Mouse (Mus musculus): ENCODE data around the gene Numb. TPM values are rescaled to one million over a fixed set of nuclear protein-coding genes. Genes with fewer than 3 reads are reported as not detected.

Gene Numb
- total and polyA plus RNA-seq, 3 experiments: 8.4 to 14.6 TPM; not detected in 1

DNA sequence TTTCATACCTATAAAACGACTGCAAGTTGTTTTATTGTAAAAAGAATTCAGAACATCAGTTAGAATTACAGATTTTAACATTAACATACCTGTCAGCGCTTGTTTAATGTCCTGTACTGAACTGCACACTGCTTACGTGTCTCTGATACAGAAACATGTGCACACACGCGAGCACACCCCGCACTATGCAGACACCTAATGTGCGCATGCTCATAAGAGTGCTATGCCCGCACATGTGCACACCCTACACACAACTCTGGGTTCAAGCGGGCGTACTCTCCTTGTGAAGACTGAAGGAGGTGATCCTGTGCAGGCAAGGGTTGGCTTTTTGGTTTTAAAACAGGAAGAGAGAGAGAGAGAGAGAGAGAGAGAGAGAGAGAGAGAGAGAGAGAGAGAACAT lies 157.2 kb downstream of the Numb start:
- Histone ChIP-seq H3K9me3 (replicated peaks; ENCODE audit: insufficient read depth, low read length) (no peaks in the 10 kb centered on the region), H3K79me2 (ENCODE audit: control insufficient read depth, insufficient read depth, low read length, poor library complexity) (no peaks in the 10 kb centered on the region), H3K27ac (ENCODE audit: control insufficient read depth, low read depth, low read length) (no peak overlapping the region), H3K9ac (ENCODE audit: control insufficient read depth, low read depth, low read length, poor library complexity, severe bottlenecking) (no peak overlapping the region), H3K4me3 (ENCODE audit: control insufficient read depth in 1 of 2, insufficient read depth in 1 of 2, low read depth in 2 of 2, low read length in 2 of 2) (no peak overlapping the region), H3K36me3 (ENCODE audit: control insufficient read depth in 1 of 2, insufficient read depth in 2 of 2, low read length in 2 of 2) (no peaks in the 10 kb centered on the region), H3K27me3 (ENCODE audit: control insufficient read depth in 1 of 2, insufficient read depth in 2 of 2, low read length in 2 of 2) (no peaks in the 10 kb centered on the region), H3K4me1 (ENCODE audit: control insufficient read depth in 1 of 2, insufficient read depth in 2 of 2, low read length in 2 of 2) (no peaks in the 10 kb centered on the region)
- DNase-seq (ENCODE audit: low read depth, low spot score): no peak
- TF ChIP-seq MYB (IDR thresholded peaks at IDR 0.05; ENCODE audit: low read depth, low read length): no peak
- no peak for TF ChIP-seq HCFC1 (IDR thresholded peaks at IDR 0.05; ENCODE audit: low read depth, low read length)
- no peak for TF ChIP-seq CHD2 (IDR thresholded peaks at IDR 0.05; ENCODE audit: low read length)
- no peak for TF ChIP-seq NELFE (IDR thresholded peaks at IDR 0.05; ENCODE audit: low read depth, low read length)
- no peak for TF ChIP-seq NRF1 (IDR thresholded peaks at IDR 0.05; ENCODE audit: insufficient read depth, low read depth, low read length, poor library complexity, severe bottlenecking)
- no peak for TF ChIP-seq POLR2AphosphoS2 (IDR thresholded peaks at IDR 0.05; ENCODE audit: low read length)
- no peak for TF ChIP-seq E2F4 (IDR thresholded peaks at IDR 0.05; ENCODE audit: borderline replicate concordance, low read depth, low read length)
- no peak for TF ChIP-seq CHD1 (IDR thresholded peaks at IDR 0.05; ENCODE audit: low read depth, low read length)

DNA sequence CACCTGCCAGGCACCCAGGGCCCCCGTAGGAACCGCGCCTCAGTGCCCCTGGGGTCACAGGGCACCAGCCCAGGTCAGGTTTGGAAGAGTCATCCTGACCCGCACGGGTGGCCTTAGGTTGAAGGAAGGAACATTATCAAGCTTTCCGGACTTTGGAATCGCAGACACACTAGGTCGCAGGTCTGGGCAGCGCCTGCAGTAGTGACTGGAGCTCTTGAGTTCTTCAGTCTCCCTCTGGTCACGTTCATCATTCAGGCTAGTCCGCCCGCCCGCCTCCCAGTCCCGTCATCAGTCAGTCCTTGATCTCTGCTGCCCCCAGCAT lies 157.7 kb downstream of the Numb start:
- Histone ChIP-seq H3K27me3 (ENCODE audit: control insufficient read depth in 1 of 2, insufficient read depth in 2 of 2, low read length in 2 of 2) (no peaks in the 10 kb centered on the region), H3K9ac (ENCODE audit: control insufficient read depth, low read depth, low read length, poor library complexity, severe bottlenecking) (no peak overlapping the region), H3K9me3 (replicated peaks; ENCODE audit: insufficient read depth, low read length) (no peaks in the 10 kb centered on the region), H3K4me1 (ENCODE audit: control insufficient read depth in 1 of 2, insufficient read depth in 2 of 2, low read length in 2 of 2) (no peaks in the 10 kb centered on the region), H3K27ac (ENCODE audit: control insufficient read depth, low read depth, low read length) (no peak overlapping the region), H3K4me3 (ENCODE audit: control insufficient read depth in 1 of 2, insufficient read depth in 1 of 2, low read depth in 2 of 2, low read length in 2 of 2) (no peak overlapping the region), H3K36me3 (ENCODE audit: control insufficient read depth in 1 of 2, insufficient read depth in 2 of 2, low read length in 2 of 2) (no peaks in the 10 kb centered on the region), H3K79me2 (ENCODE audit: control insufficient read depth, insufficient read depth, low read length, poor library complexity) (no peaks in the 10 kb centered on the region)
- no peak for DNase-seq (ENCODE audit: low read depth, low spot score)
- no peak for TF ChIP-seq EP300 (IDR thresholded peaks at IDR 0.05; ENCODE audit: low read depth in 1 of 2, low read length in 2 of 2)
- TF ChIP-seq RCOR1 (IDR thresholded peaks at IDR 0.05; ENCODE audit: low read depth, low read length): no peak
- no peak for TF ChIP-seq BHLHE40 (IDR thresholded peaks at IDR 0.05; ENCODE audit: borderline replicate concordance, low read depth, low read length)
- no peak for TF ChIP-seq POLR2AphosphoS5 (IDR thresholded peaks at IDR 0.05; ENCODE audit: borderline replicate concordance, low read depth, low read length)
- no peak for TF ChIP-seq POLR2A (IDR thresholded peaks at IDR 0.05; ENCODE audit: control insufficient read depth in 1 of 2, insufficient read depth in 1 of 2, low read depth in 1 of 2, low read length in 2 of 2, poor library complexity in 1 of 2)
- no peak for TF ChIP-seq USF2 (IDR thresholded peaks at IDR 0.05; ENCODE audit: borderline replicate concordance in 1 of 2, insufficient read depth in 1 of 2, low read depth in 1 of 2, low read length in 2 of 2)
- TF ChIP-seq ZMIZ1 (IDR thresholded peaks at IDR 0.05; ENCODE audit: low read depth, low read length): no peak
- TF ChIP-seq HCFC1 (IDR thresholded peaks at IDR 0.05; ENCODE audit: low read depth, low read length): no peak

Measured in MEL (cell line).